Mouse (Mus musculus) kidney, adult 2 months (tissue): ENCODE measurements at regions not wholly inside any gene's neighbourhood (a gene's known extent, or its start where the extent isn't known, plus 50 kb on each side); places are given as distances from the start of the nearest gene placed in this dataset.

Source experiments
- DNase-seq: peaks from one replicate; pipeline ENCODE4 v3.0.0; 2021
- H3K27ac ChIP-seq: fragments of 200-500 bp; 2 replicates; pipeline ENCODE4 v1.5.1; 2012; ENCODE audit warnings: low read depth, low read length, control low read depth, inconsistent platforms; ENCODE audit not compliant: insufficient read depth
- H3K27me3 ChIP-seq: fragments of 200-500 bp; replicated peaks from 2 replicates; pipeline ENCODE4 v1.6.1; 2012; ENCODE audit warnings: mild to moderate bottlenecking, moderate library complexity, low read length, inconsistent platforms; ENCODE audit not compliant: control insufficient read depth, insufficient read depth
- H3K36me3 ChIP-seq: fragments of 200-500 bp; 2 replicates; pipeline ENCODE4 v1.6.1; 2012; ENCODE audit warnings: mild to moderate bottlenecking, moderate library complexity, low read length, inconsistent platforms; ENCODE audit not compliant: control insufficient read depth, insufficient read depth
- H3K4me1 ChIP-seq: fragments of 200-500 bp; 2 replicates; pipeline ENCODE4 v1.6.1; 2011; ENCODE audit warnings: low read length; ENCODE audit not compliant: control insufficient read depth, insufficient read depth
- H3K4me3 ChIP-seq: fragments of 200-500 bp; 2 replicates; pipeline ENCODE4 v1.5.1; 2011; ENCODE audit warnings: mild to moderate bottlenecking, low read depth, low read length, control low read depth; ENCODE audit not compliant: insufficient read depth
- CTCF ChIP-seq: fragments of 200-500 bp; conservative IDR thresholded peaks from 2 replicates; pipeline ENCODE4 v1.5.1; 2011; ENCODE audit warnings: low read depth, mild to moderate bottlenecking, control low read depth, low read length, moderate library complexity, mixed read lengths; ENCODE audit not compliant: insufficient read depth, insufficient read length
- POLR2A ChIP-seq: fragments of 200-500 bp; IDR thresholded peaks from one replicate; pipeline ENCODE4 v1.6.1; 2011; ENCODE audit warnings: low read depth, low read length, control low read depth
- WGBS: fragments of 180-500 bp; shearing (Covaris S2); methylation state at CpG from one replicate; pipeline ENCODE4 v1.1.7; 2018; 5-methylcytosine and 5-hydroxymethylcytosine counted together

GRCm38 (mm10) chr4:55811656-55812055 is 279.4 kb upstream of the Klf4 start:
- no peaks in the 10 kb centered on the region for H3K27me3 ChIP-seq
- H3K4me3 ChIP-seq, result no peak overlapping the region
- 77% methylated on average over 3 of the region's 3 CpGs for WGBS
- no peaks in the 10 kb centered on the region for H3K4me1 ChIP-seq
- no peaks in the 10 kb centered on the region for H3K36me3 ChIP-seq
- peak; percentile 14 for DNase-seq
- H3K27ac ChIP-seq, result no peak overlapping the region
- TF ChIP-seq POLR2A, result no peak
- TF ChIP-seq CTCF, result no peak

DNA sequence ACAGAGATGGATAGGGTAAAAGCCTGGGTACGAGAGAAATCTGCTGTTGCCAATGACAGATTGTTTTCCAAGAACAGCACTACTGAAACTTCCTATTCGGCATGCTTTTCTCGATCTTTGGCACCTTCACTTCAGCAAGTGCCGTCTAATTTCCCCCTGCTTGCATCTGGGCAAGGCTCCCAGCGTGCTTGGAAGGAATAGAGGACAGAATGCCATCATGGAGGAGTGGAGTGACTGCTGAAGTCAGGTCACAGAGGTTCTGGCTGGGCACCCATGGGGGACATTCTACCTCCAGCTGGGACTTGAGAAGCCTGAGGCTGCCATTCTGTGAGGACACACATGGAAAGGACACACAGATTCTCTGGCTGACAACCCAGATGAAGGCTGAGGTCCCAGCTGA is 276.2 kb upstream of the Klf4 start:
- TF ChIP-seq POLR2A (no peak), CTCF (no peak)
- no peaks in the 10 kb centered on the region for H3K27me3 ChIP-seq
- WGBS, result 74% methylated on average over 5 of the region's 5 CpGs
- no peak overlapping the region for H3K27ac ChIP-seq
- DNase-seq, result no peak
- no peak overlapping the region for H3K4me3 ChIP-seq
- no peaks in the 10 kb centered on the region for H3K36me3 ChIP-seq
- no peaks in the 10 kb centered on the region for H3K4me1 ChIP-seq

DNA sequence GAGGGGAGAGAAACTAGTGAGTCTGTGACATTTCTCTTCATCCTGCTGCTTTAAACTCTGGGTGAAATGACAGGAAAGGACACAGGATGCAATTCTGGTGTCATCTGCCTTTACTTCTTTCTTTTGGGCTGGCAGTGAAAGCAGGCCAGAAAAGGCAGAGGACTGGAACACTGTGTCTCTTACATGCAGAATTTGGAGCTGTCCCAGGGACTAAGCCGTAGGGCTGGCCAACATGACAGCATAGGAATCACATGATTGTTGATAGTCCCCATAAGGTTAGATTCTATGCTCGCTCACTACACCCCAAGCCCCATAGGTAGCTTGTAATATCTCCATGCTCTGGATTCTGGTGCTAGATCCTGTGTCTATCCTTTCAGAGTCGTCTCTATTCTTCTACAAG is 274.5 kb upstream of the Klf4 start:
- Histone ChIP-seq H3K36me3 (no peaks in the 10 kb centered on the region), H3K27ac (no peak overlapping the region), H3K4me3 (no peak overlapping the region), H3K27me3 (no peaks in the 10 kb centered on the region), H3K4me1 (no peaks in the 10 kb centered on the region)
- 83% methylated on average over 3 of the region's 3 CpGs for WGBS
- TF ChIP-seq POLR2A, result no peak
- TF ChIP-seq CTCF, result no peak
- no peak for DNase-seq

DNA sequence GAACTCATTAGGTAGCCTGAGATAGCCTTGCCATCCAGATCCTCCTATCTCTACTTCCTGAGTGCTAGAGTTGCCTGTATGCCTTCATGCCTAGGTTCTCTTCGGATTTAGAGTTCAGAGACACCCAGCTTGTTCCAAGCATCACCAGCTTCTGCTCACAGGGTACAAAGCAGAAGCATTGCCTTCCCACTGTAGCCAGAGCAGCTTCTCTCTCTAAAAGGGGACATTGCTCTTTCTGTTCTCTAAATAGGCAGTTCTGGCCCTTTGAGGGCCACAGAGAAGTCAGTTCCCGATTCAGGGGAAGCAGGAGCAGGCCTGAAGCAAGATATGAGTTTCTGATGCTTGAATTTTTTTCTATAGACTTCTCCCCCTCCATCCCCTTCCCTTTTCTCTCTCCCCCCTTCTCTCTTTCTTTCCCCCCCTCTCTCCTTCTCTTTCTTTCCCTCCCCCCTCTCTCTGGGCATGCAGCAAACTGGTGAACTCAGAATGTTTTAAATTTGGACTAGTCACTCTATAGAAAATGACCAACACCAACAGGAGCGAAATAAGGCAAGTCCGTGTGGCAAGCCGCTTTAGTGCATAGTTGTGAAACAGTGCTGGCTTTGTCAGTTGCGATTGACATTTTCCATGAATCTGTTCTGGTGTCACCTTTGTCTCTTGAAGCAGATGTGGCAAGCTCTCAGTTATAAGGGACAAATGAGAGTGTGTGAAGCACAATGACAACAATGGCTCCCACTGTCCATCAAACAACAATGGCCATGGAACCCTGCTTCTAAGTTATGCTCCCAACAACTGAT is 273.2 kb upstream of the Klf4 start:
- Histone ChIP-seq H3K4me3 (no peak overlapping the region), H3K36me3 (no peaks in the 10 kb centered on the region), H3K27ac (no peak overlapping the region), H3K27me3 (no peaks in the 10 kb centered on the region), H3K4me1 (no peaks in the 10 kb centered on the region)
- 89% methylated on average over 6 of the region's 6 CpGs for WGBS
- no peak for DNase-seq
- no peak for TF ChIP-seq POLR2A
- no peak for TF ChIP-seq CTCF

- H3K27me3 ChIP-seq, result no peaks in the 10 kb centered on the region
- H3K4me3 ChIP-seq, result no peak overlapping the region
- TF ChIP-seq POLR2A (no peak), CTCF (no peak)
- DNase-seq, result no peak
- WGBS, result 82% methylated on average over 4 of the region's 4 CpGs
- H3K4me1 ChIP-seq, result no peaks in the 10 kb centered on the region
- H3K27ac ChIP-seq, result no peak overlapping the region
- H3K36me3 ChIP-seq, result no peaks in the 10 kb centered on the region
These were observed 269.8 kb upstream of the Klf4 start for GRCm38 (mm10) chr4:55802101-55802500.

- Histone ChIP-seq H3K4me1 (no peaks in the 10 kb centered on the region), H3K4me3 (no peak overlapping the region), H3K36me3 (no peaks in the 10 kb centered on the region), H3K27ac (no peak overlapping the region), H3K27me3 (no peaks in the 10 kb centered on the region)
- TF ChIP-seq CTCF (no peak), POLR2A (no peak)
- no peak for DNase-seq
- 81% methylated on average over 6 of the region's 6 CpGs for WGBS
These were observed 265.8 kb upstream of the Klf4 start for GRCm38 (mm10) chr4:55798099-55798498.

GRCm38 (mm10) chr4:55781329-55781847 is 249.1 kb upstream of the Klf4 start:
- DNase-seq, result no peak
- Histone ChIP-seq H3K36me3 (no peaks in the 10 kb centered on the region), H3K4me3 (no peak overlapping the region), H3K27me3 (no peaks in the 10 kb centered on the region), H3K27ac (no peak overlapping the region), H3K4me1 (no peaks in the 10 kb centered on the region)
- no peak for TF ChIP-seq CTCF
- TF ChIP-seq POLR2A, result no peak
